Mouse (Mus musculus): ENCODE results near the gene Syne3.

DNA sequence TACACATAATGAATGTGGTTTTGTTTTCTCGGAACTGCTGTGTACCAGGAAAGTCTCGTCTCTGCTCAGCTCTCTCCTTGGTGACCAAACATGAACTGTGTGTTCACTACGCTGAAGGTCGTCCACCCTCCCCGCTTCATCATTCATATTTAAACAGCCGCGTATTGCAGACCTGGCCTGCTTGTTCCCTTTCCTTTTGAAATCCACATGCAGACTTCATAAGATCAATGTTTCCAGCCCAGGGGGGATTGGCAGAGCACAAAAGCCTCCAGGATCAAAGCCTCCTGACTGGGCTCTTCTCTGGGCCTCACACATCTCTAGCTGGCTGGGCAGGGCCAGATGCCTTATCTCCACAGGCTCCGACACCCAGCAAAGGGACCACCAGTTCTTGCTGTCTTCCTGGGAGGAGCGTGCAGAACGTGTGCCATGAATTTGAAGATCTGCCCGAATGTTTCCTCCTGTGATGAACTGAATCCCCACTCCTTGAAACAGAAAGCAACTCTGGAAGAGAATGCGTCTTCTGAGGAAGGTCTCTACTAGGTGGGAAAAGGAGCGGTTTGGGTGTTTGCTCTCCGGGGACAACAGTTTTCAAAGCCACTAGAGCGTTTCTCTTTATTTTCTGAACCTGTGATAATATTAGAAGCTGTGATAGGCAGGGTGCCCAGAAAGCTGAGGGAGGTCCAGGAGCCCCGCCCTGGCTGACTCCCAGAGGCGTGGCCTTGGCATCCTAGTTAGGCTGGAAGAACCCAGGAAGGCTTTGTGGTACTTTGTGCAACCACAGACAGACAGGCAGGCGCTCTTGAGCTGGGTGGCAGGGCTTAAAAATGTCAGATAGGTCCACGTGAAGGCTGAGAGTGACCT, 10.0 kb upstream of the Syne3 start:
- TF ChIP-seq CTCF (IDR thresholded peaks at IDR 0.05; ENCODE audit: control insufficient read depth, insufficient read depth, insufficient replicate concordance, low read depth, low read length) (no peak), POLR2A (IDR thresholded peaks at IDR 0.05; ENCODE audit: control insufficient read depth, low read depth, low read length) (no peak)
